ENCODE assay signal across 20 mouse cellular contexts in genomic region chr3:30764877-30765276, GRCm38 (mm10). TPM values are rescaled to one million over a fixed set of nuclear protein-coding genes. Genes with fewer than 3 reads are reported as not detected.
DNase-seq lines count a peak whose midpoint lies in the region; ATAC-seq and TF ChIP-seq lines count a peak whose summit lies in the region.
"Had no signal": no experiment of that assay in that cellular context is flagged by ENCODE, and none has a peak within 500 bp of the region (broad histone marks: within the 10 kb centered on the region; RNA-seq: fewer than 3 reads in every experiment).

No protein-coding gene starts in this region.

- no peak overlapping the region for H3K27ac ChIP-seq in forebrain, postnatal 0 days (ENCODE audit: low read depth, low read length)
- H3K27ac ChIP-seq in forebrain, embryonic 13.5 days = no peak overlapping the region
- peak overlapping the region; percentile 66; the same call in 1 of the 2 replicates for H3K27ac ChIP-seq in liver, embryonic 11.5 days (ENCODE audit: low read depth, low read length)
- H3K27ac ChIP-seq: embryonic facial prominence, embryonic 13.5 days; hindbrain, embryonic 12.5 days; limb, embryonic 15.5 days had no signal

- no peak overlapping the region for H3K9ac ChIP-seq in forebrain, postnatal 0 days
- no peak overlapping the region for H3K9ac ChIP-seq in forebrain, embryonic 13.5 days
- H3K9ac ChIP-seq in liver, embryonic 11.5 days (ENCODE audit: low read depth, low read length) = no peak overlapping the region
- H3K9ac ChIP-seq: embryonic facial prominence, embryonic 13.5 days; hindbrain, embryonic 12.5 days; limb, embryonic 15.5 days had no signal

- H3K36me3 ChIP-seq in forebrain, postnatal 0 days (ENCODE audit: insufficient read depth) = no peaks in the 10 kb centered on the region
- H3K36me3 ChIP-seq in forebrain, embryonic 13.5 days (ENCODE audit: poor library complexity, severe bottlenecking) = no peaks in the 10 kb centered on the region
- H3K36me3 ChIP-seq in liver, embryonic 11.5 days (ENCODE audit: control insufficient read depth, insufficient read depth, low read length) = no peaks in the 10 kb centered on the region
- H3K36me3 ChIP-seq: embryonic facial prominence, embryonic 13.5 days; hindbrain, embryonic 12.5 days; limb, embryonic 15.5 days had no signal

- no peak overlapping the region for H3K4me2 ChIP-seq in forebrain, postnatal 0 days (ENCODE audit: low read depth)
- H3K4me2 ChIP-seq in forebrain, embryonic 13.5 days = no peak overlapping the region
- peak overlapping the region; percentile 58 for H3K4me2 ChIP-seq in liver, embryonic 11.5 days
- H3K4me2 ChIP-seq: embryonic facial prominence, embryonic 13.5 days; hindbrain, embryonic 12.5 days; limb, embryonic 15.5 days had no signal

- no peak overlapping the region for H3K4me3 ChIP-seq in forebrain, postnatal 0 days (ENCODE audit: low read depth, low read length)
- no peak overlapping the region for H3K4me3 ChIP-seq in forebrain, embryonic 13.5 days
- peak overlapping the region; percentile 32; the same call in 1 of the 2 replicates for H3K4me3 ChIP-seq in liver, embryonic 11.5 days (ENCODE audit: low read depth, low read length)
- H3K4me3 ChIP-seq: embryonic facial prominence, embryonic 13.5 days; hindbrain, embryonic 12.5 days; limb, embryonic 15.5 days had no signal

- DNase-seq in forebrain, postnatal 0 days = no peak
- DNase-seq in spleen, postnatal 10 days (ENCODE audit: low spot score in 2 of 2) = peak; percentile 37 to 40
- DNase-seq in spleen, postnatal 36 days (ENCODE audit: low spot score in 2 of 2) = no peak
- no peak for DNase-seq in liver, embryonic 11.5 days (ENCODE audit: low spot score)
- DNase-seq in spleen, postnatal 4 days (ENCODE audit: low spot score in 2 of 2) = peak; percentile 25 to 66
- DNase-seq in adrenal gland, adult (ENCODE audit: inconsistent age in 2 of 2, low spot score in 1 of 2) = no peak
- DNase-seq in right cerebral cortex, adult 18-20 months = no peak
- DNase-seq: adrenal gland, postnatal 10 days; cerebellum, adult 8-10 months; gastrocnemius, postnatal 25 days; lung, postnatal 10 days had no signal

- TF ChIP-seq CTCF in forebrain, postnatal 0 days (IDR thresholded peaks at IDR 0.05; ENCODE audit: low read depth) = no peak

- H3K4me1 ChIP-seq in forebrain, postnatal 0 days (ENCODE audit: insufficient read depth) = no peaks in the 10 kb centered on the region
- no peaks in the 10 kb centered on the region for H3K4me1 ChIP-seq in forebrain, embryonic 13.5 days
- peaks cover 19% of the 10 kb centered on the region for H3K4me1 ChIP-seq in liver, embryonic 11.5 days (replicated peaks; ENCODE audit: control insufficient read depth, insufficient read depth, low read length)
- H3K4me1 ChIP-seq: embryonic facial prominence, embryonic 13.5 days; hindbrain, embryonic 12.5 days had no signal

- no peaks in the 10 kb centered on the region for H3K9me3 ChIP-seq in forebrain, postnatal 0 days (ENCODE audit: low read length)
- H3K9me3 ChIP-seq in forebrain, embryonic 13.5 days (replicated peaks) = no peaks in the 10 kb centered on the region
- H3K9me3 ChIP-seq in liver, embryonic 11.5 days (ENCODE audit: control insufficient read depth, low read length) = no peaks in the 10 kb centered on the region
- H3K9me3 ChIP-seq: embryonic facial prominence, embryonic 13.5 days; hindbrain, embryonic 12.5 days; limb, embryonic 15.5 days had no signal

- 80% methylated on average over 4 of the region's 4 CpGs for WGBS in forebrain, postnatal 0 days
- 93% methylated on average over 4 of the region's 4 CpGs for WGBS in forebrain, embryonic 13.5 days
- 67% methylated on average over 4 of the region's 4 CpGs for WGBS in liver, embryonic 11.5 days

- no peaks in the 10 kb centered on the region for H3K27me3 ChIP-seq in forebrain, postnatal 0 days (ENCODE audit: insufficient read depth, low read length)
- H3K27me3 ChIP-seq in forebrain, embryonic 13.5 days = no peaks in the 10 kb centered on the region
- no peaks in the 10 kb centered on the region for H3K27me3 ChIP-seq in liver, embryonic 11.5 days (replicated peaks; ENCODE audit: control insufficient read depth, insufficient read depth, low read length)
- H3K27me3 ChIP-seq: CH12.LX; embryonic facial prominence, embryonic 13.5 days; hindbrain, embryonic 12.5 days; limb, embryonic 15.5 days had no signal

- ATAC-seq in forebrain, postnatal 0 days = peak; percentile 55; the same call in 1 of the 2 replicates
- ATAC-seq in forebrain, embryonic 13.5 days = no peak
- ATAC-seq in liver, embryonic 11.5 days (replicated peaks; ENCODE audit: low FRiP score) = no peak; the same call in 1 of the 2 replicates

RNA-seq across cellular contexts. Expression of gene Samd7, which starts 18.8 kb away (rescaled TPM):
- 0.33 and 0.38 TPM in 2 replicates for total RNA-seq in forebrain, postnatal 0 days (2014; rRNA removed)
- polyA plus RNA-seq in forebrain, postnatal 0 days (2015; fragmentation: Nextera tagmentation; extraction: Ambion mirVana) = 0.04 and 0.11 TPM in 2 replicates
- not detected in 2 replicates for polyA plus RNA-seq in forebrain, embryonic 13.5 days (2015; fragmentation: Nextera tagmentation; extraction: Ambion mirVana)
- polyA plus RNA-seq in liver, embryonic 11.5 days (2014; fragmentation: Nextera tagmentation; extraction: Ambion mirVana) = not detected in 2 replicates
- total RNA-seq: CH12.LX; gastrocnemius, postnatal 25 days had no signal
- polyA plus RNA-seq: embryonic facial prominence, embryonic 13.5 days; forebrain, embryonic 11.5 days; heart, embryonic 14.5 days; hindbrain, embryonic 12.5 days; intestine, embryonic 16.5 days; limb, embryonic 15.5 days; neural tube, embryonic 11.5 days had no signal

RNA-seq across cellular contexts. Expression of gene Sec62, which starts 27.8 kb away (rescaled TPM):
- total RNA-seq in forebrain, postnatal 0 days (2014; rRNA removed) = 66.7 and 72.1 TPM in 2 replicates
- 88.5 and 92.8 TPM in 2 replicates for polyA plus RNA-seq in forebrain, postnatal 0 days (2015; fragmentation: Nextera tagmentation; extraction: Ambion mirVana)
- polyA plus RNA-seq in forebrain, embryonic 13.5 days (2015; fragmentation: Nextera tagmentation; extraction: Ambion mirVana) = 74.6 and 94.8 TPM in 2 replicates
- 64.8 and 73.5 TPM in 2 replicates for polyA plus RNA-seq in liver, embryonic 11.5 days (2014; fragmentation: Nextera tagmentation; extraction: Ambion mirVana)

Comparison
In these comparisons a context has a peak if more than half of its experiments do, and no peak if none do; other contexts are left out.
1. DNase-seq: peak in spleen, postnatal 10 days (2 of 2) and spleen, postnatal 4 days (2 of 2); none in forebrain, postnatal 0 days (single experiment), spleen, postnatal 36 days (0 of 2), liver, embryonic 11.5 days (single experiment), adrenal gland, adult (0 of 2) and right cerebral cortex, adult 18-20 months (single experiment).